Mouse (Mus musculus) olfactory bulb, adult 2 months (tissue): Measurements from ENCODE around the gene Cars2.

Experiments
- CTCF ChIP-seq: fragments of 200-500 bp; IDR thresholded peaks from 2 replicates; pipeline ENCODE4 v1.5.1; 2012; ENCODE audit warnings: low read depth, mild to moderate bottlenecking, low read length, moderate library complexity; ENCODE audit not compliant: insufficient read depth
- POLR2A ChIP-seq: fragments of 200-500 bp; IDR thresholded peaks from 2 replicates; pipeline ENCODE4 v1.6.1; 2012; ENCODE audit warnings: mild to moderate bottlenecking, low read depth, low read length, moderate library complexity; ENCODE audit not compliant: insufficient read depth

DNA sequence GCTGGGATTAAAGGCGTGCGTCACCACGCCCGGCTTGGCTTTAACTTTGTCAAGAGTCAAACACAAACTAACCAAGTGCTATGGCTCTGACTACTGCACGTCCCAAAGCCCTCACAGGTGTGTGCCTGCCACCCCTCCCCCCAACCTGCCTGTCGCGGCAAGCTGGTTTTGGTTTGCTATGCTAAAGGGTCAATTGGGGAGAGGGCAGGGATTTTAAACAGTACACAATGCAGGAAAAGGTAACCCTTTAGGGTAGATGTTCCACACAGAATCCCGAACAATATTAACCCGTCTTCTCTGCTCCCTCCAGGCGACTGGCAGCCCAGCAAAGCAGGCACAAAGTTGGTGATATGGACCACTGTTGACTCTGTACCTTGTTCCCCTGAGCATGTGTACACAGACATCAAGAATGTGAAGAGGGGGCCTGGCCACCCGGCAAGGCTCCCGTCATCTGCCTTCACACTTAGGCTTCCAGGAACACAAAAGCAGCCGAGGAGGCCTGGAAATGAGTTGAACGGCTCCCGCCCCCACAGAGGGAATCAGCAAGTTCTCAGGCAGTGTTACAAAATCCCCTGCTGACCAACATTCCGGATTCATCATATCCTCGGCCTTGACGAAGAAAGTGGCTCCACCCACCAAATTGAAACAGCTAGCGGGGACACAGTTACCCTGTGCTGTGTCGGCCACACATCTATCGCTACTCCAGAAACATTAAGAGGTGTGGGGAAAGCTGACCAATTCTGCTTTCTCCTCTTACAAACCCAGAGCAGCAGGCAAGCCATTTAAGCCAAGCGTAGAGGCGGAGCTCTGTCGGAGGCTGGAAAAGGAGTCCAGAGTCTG lies 74.0 kb downstream of the Cars2 start:
- TF ChIP-seq POLR2A (no peak), CTCF (no peak)
